Mouse (Mus musculus): ENCODE measurements around the gene Lst1.
"Not testable (repeated sequence)": the region's sequence is repeated elsewhere in the genome, so short reads cannot be mapped to it uniquely, and the experiment has no call there.

The Lst1 gene

GRCm38 (mm10) chr17:35187959-35188610 is at the start of gene Lst1:
Gene Lst1, minus strand, starts transcription at chr17:35188439.
- no peaks in the 10 kb centered on the region for H3K36me3 ChIP-seq (ENCODE audit: control insufficient read depth, insufficient read depth, low read length, poor library complexity, severe bottlenecking)
- no peaks in the 10 kb centered on the region for H3K27me3 ChIP-seq (ENCODE audit: control insufficient read depth, insufficient read depth, low read length, poor library complexity, severe bottlenecking)
- peak; percentile 46 for DNase-seq (ENCODE audit: low read depth, low spot score)

DNA sequence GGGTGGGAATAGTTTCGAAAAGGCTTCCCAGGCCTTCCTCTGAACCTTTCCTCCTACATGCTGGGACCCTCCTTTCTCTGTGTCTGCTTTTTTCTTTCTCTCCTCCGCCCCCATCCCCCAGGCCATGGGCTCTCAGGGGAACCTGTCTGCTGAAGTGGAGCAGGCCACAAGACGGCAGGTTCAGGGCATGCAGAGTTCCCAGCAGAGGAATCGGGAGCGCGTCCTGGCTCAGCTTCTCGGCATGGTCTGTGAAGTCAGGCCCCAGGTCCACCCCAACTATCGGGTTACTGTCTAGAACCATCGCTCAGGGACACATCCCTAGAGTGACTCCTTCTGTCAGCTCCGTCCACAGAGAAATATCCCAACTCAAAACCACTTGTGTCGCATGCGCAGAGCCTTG is 49.3 kb upstream of the Lst1 start:
- DNase-seq (ENCODE audit: low read depth, low spot score) = no peak
- H3K36me3 ChIP-seq (ENCODE audit: control insufficient read depth, insufficient read depth, low read length, poor library complexity, severe bottlenecking) = no peaks in the 10 kb centered on the region
- no peaks in the 10 kb centered on the region for H3K27me3 ChIP-seq (ENCODE audit: control insufficient read depth, insufficient read depth, low read length, poor library complexity, severe bottlenecking)

GRCm38 (mm10) chr17:35236996-35237395 is 48.8 kb upstream of the Lst1 start:
- DNase-seq (ENCODE audit: low read depth, low spot score) = no peak
- H3K36me3 ChIP-seq (ENCODE audit: control insufficient read depth, insufficient read depth, low read length, poor library complexity, severe bottlenecking) = no peaks in the 10 kb centered on the region
- H3K27me3 ChIP-seq (ENCODE audit: control insufficient read depth, insufficient read depth, low read length, poor library complexity, severe bottlenecking) = no peaks in the 10 kb centered on the region

DNA sequence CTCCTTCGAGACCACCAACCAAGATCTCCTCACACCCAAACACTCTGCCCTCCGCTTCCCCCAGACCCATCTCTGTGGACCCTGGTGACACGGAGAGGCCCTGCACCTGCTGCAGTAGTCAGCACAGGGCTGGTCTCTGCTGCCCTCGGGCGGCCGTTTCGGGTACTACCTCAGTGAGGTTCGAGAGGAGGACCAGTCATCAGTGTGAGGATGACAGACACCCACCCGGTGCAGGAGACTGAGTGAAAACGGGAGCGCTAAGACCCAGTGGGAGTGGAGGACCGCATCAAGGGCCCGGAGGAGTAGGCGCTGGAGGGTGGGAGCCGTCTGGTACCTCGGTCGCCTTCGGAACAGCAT is 48.1 kb upstream of the Lst1 start:
- Histone ChIP-seq H3K36me3 (ENCODE audit: control insufficient read depth, insufficient read depth, low read length, poor library complexity, severe bottlenecking) (no peaks in the 10 kb centered on the region; the same call in 1 of the 2 replicates), H3K27me3 (ENCODE audit: control insufficient read depth, insufficient read depth, low read length, poor library complexity, severe bottlenecking) (no peaks in the 10 kb centered on the region)
- DNase-seq (ENCODE audit: low read depth, low spot score) = peak; percentile 96

GRCm38 (mm10) chr17:35235614-35236389 is 47.6 kb upstream of the Lst1 start, which contains the start of gene Nfkbil1:
Gene Nfkbil1, minus strand, starts transcription at chr17:35235792.
- DNase-seq (ENCODE audit: low read depth, low spot score) = peak; percentile 95
- no peaks in the 10 kb centered on the region for H3K27me3 ChIP-seq (ENCODE audit: control insufficient read depth, insufficient read depth, low read length, poor library complexity, severe bottlenecking)
- H3K36me3 ChIP-seq (ENCODE audit: control insufficient read depth, insufficient read depth, low read length, poor library complexity, severe bottlenecking) = peaks cover 2% of the 10 kb centered on the region

DNA sequence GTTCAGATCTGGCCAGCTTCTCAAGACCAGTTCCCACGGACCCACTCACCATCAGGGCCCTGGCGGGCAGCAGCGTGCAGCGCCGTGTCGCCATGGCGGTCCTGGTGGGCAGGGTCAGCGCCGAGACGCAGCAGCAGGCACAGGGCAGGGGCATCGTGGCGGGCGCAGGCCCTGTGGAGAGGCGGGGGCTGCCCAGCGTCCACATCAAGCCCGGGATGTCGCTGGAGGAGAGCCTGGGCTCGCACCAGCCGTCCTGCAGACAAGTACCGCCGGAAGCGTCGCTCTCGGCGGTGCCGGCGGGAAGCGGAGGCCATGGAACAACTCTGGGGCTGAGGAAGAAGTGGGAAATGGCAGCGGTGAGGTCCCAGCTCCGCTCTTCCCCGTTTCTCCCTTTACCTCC is 46.7 kb upstream of the Lst1 start:
- Histone ChIP-seq H3K27me3 (ENCODE audit: control insufficient read depth, insufficient read depth, low read length, poor library complexity, severe bottlenecking) (no peaks in the 10 kb centered on the region), H3K36me3 (ENCODE audit: control insufficient read depth, insufficient read depth, low read length, poor library complexity, severe bottlenecking) (peaks cover 3% of the 10 kb centered on the region)
- DNase-seq (ENCODE audit: low read depth, low spot score) = no peak

- not testable (repeated sequence) for DNase-seq (ENCODE audit: low read depth, low spot score); H3K27me3 ChIP-seq (ENCODE audit: control insufficient read depth, insufficient read depth, low read length, poor library complexity, severe bottlenecking); H3K36me3 ChIP-seq (ENCODE audit: control insufficient read depth, insufficient read depth, low read length, poor library complexity, severe bottlenecking)
Measured at GRCm38 (mm10) chr17:35234090-35234489, 45.9 kb upstream of the Lst1 start.

DNA sequence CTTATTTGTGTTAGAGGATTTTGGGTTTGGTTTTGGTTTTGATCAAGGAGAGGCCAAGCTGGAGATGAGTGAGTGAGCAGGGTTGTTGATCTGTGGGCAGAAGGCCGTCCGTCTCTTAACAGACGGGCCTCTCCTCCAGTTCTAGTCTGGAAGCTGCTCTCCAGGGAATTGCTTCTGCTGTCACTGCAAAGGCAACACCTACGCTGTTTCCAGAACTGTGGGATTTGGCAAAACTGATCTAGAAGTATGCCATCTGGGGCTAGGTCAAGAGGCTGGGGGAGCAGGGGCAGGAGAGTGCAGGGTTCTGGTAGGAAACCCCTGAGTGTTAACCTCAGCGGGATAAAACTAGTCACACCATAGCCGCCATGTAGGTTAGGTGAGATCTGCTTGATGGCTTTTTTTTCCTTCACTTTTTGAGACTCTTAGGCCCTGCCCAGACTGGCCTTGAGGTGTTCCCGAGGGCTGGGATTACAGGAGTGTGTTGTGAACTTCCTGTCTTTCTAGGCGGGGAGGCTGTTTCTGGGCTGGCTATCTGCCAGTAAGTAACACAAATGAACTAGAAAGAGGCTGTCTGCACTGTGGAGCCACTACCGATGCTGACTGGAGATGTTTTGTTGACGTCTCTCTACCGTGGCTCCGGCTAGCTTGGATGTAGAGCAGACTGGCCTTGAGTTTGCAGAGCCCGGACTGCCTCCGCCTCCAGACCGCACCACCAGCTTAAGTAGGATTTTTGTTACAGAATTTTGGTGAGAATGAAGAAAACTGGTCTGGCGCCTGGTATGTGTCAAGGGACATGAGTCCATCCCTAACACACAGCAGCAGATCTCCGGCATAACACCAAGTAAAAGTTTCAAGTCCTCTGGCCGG is 45.1 kb upstream of the Lst1 start, which contains the start of gene Atp6v1g2:
TSS of gene Atp6v1g2 (plus strand) at position 547 of the 867 bp plus-strand sequence.
- no peak for DNase-seq (ENCODE audit: low read depth, low spot score)
- Histone ChIP-seq H3K27me3 (ENCODE audit: control insufficient read depth, insufficient read depth, low read length, poor library complexity, severe bottlenecking) (no peaks in the 10 kb centered on the region), H3K36me3 (ENCODE audit: control insufficient read depth, insufficient read depth, low read length, poor library complexity, severe bottlenecking) (peaks cover 8% of the 10 kb centered on the region)

DNA sequence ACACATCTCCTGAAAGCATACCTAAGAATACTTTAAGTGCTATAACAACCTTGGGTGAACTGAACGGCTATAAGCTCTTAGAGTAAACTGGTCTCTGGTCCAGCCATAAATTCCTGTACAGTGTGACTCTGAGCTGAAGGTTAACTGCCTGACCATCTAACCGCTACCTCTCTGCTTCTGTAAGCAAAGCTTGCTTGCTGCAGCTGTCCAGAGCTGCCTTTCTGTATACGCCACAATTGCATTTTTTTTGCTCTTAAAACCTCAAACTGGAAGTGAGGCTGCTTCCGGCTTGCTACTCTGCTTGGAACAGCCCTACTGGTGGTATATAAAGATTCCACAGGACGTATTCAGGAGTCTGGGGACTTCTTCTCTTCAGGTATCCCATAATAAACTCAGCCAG is 44.4 kb upstream of the Lst1 start:
- Histone ChIP-seq H3K36me3 (ENCODE audit: control insufficient read depth, insufficient read depth, low read length, poor library complexity, severe bottlenecking) (peaks cover 8% of the 10 kb centered on the region), H3K27me3 (ENCODE audit: control insufficient read depth, insufficient read depth, low read length, poor library complexity, severe bottlenecking) (no peaks in the 10 kb centered on the region)
- peak; percentile 55 for DNase-seq (ENCODE audit: low read depth, low spot score)

GRCm38 (mm10) chr17:35232043-35232442 is 43.8 kb upstream of the Lst1 start:
- H3K36me3 ChIP-seq (ENCODE audit: control insufficient read depth, insufficient read depth, low read length, poor library complexity, severe bottlenecking) = peaks cover 8% of the 10 kb centered on the region
- DNase-seq (ENCODE audit: low read depth, low spot score) = peak; percentile 90
- no peaks in the 10 kb centered on the region for H3K27me3 ChIP-seq (ENCODE audit: control insufficient read depth, insufficient read depth, low read length, poor library complexity, severe bottlenecking)

DNA sequence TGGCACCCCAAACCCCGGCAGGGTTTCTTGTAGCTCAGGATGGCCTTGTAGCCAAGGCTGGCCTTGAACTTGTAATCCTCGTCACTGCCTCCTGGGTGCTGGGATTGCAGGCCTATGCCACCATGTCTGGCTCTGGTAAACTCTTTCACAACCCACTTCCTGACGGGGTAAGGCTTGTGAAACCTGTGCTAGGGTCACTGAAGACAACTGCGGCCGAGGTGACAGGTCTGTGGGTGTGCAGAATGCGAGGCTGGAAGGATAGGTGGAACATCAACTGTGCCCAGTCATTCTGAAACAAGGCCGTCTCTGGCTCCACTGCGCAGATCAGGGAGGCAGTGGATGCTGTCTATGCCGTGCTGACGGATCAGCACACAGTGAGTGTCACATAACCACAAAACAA is 42.8 kb upstream of the Lst1 start:
- H3K36me3 ChIP-seq (ENCODE audit: control insufficient read depth, insufficient read depth, low read length, poor library complexity, severe bottlenecking) = peaks cover 8% of the 10 kb centered on the region
- H3K27me3 ChIP-seq (ENCODE audit: control insufficient read depth, insufficient read depth, low read length, poor library complexity, severe bottlenecking) = no peaks in the 10 kb centered on the region
- no peak for DNase-seq (ENCODE audit: low read depth, low spot score)

- Histone ChIP-seq H3K27me3 (ENCODE audit: control insufficient read depth, insufficient read depth, low read length, poor library complexity, severe bottlenecking) (no peaks in the 10 kb centered on the region), H3K36me3 (ENCODE audit: control insufficient read depth, insufficient read depth, low read length, poor library complexity, severe bottlenecking) (peaks cover 8% of the 10 kb centered on the region)
- DNase-seq (ENCODE audit: low read depth, low spot score) = no peak
Measured at GRCm38 (mm10) chr17:35226561-35227046, 38.4 kb upstream of the Lst1 start.

DNA sequence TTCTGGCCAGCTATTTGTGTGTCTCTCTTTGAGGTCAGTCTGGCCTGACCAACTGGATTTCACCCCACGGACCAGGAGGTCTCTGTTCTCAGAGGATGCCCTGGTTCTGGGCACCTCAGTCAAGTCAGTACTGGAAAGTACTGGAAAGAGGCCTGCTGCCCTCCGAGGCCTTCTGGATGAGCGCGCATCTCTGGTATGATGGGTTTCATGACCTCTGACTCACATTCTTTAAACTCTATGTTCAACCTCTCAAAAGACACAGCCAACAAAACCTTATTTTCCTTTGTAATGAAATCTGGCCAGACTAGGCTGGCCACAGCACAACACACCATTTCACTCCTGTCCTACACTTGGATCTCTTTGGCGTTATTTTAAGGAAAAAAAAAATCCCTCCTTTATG is 37.2 kb upstream of the Lst1 start:
- peaks cover 4% of the 10 kb centered on the region; the same call in 1 of the 2 replicates for H3K36me3 ChIP-seq (ENCODE audit: control insufficient read depth, insufficient read depth, low read length, poor library complexity, severe bottlenecking)
- H3K27me3 ChIP-seq (ENCODE audit: control insufficient read depth, insufficient read depth, low read length, poor library complexity, severe bottlenecking) = no peaks in the 10 kb centered on the region
- DNase-seq (ENCODE audit: low read depth, low spot score) = no peak

DNA sequence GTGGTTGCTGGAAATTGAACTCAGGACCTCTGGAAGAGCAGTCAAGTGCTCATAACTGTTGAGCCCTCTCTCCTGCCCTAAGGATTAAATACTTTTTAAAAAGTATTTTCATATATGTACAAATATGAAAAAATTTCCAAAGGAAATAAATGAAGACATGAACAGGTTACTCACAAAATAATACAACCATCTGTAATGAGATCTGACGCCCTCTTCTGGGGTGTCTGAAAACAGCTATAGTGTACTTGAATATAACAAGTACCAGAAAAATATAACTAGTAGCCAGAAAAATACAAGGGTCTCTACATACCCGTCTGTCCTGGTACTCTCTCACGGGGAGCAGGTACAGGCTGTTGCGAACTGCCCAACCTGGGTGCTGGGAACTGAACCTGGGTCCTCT is 36.4 kb upstream of the Lst1 start:
- Histone ChIP-seq H3K36me3 (ENCODE audit: control insufficient read depth, insufficient read depth, low read length, poor library complexity, severe bottlenecking) (peaks cover 4% of the 10 kb centered on the region; the same call in 1 of the 2 replicates), H3K27me3 (ENCODE audit: control insufficient read depth, insufficient read depth, low read length, poor library complexity, severe bottlenecking) (no peaks in the 10 kb centered on the region)
- no peak for DNase-seq (ENCODE audit: low read depth, low spot score)

All from splenic B cell, adult 2 months (primary cell).